Comparison of ENCODE assay signal across 10 mouse cellular contexts in the genomic region with DNA sequence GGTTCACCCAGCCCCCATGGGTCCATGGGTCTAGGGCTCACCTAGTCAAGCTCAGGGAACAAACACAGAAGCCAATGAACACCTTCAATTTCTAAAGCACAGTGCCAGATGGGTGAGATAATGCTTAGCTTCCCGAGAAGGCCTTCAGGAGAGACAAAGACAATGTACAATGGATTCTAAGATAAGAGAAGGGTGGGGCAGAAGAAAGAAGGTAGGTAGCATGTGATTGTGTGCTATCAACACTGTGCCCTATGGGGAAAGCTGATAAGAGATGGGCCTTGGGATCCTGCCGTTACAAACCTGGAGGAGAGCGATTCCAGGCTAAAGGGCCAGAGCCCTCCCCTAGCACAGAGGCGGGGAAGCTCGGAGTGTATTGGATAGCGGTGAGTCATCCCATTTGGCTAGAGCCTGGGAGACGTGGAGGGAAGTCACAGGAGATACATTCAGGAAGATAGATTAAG. TPM values are rescaled to one million over a fixed set of nuclear protein-coding genes. Genes with fewer than 3 reads are reported as not detected.
DNase-seq lines count a peak whose midpoint lies in the region; ATAC-seq lines count a peak whose summit lies in the region.
"Had no signal": no experiment of that assay in that cellular context is flagged by ENCODE, and none has a peak within 500 bp of the region (broad histone marks: within the 10 kb centered on the region; RNA-seq: fewer than 3 reads in every experiment).

No protein-coding gene starts in this region.

- H3K4me2 ChIP-seq in embryonic facial prominence, embryonic 14.5 days (ENCODE audit: low read depth, low read length): no peak overlapping the region
- H3K4me2 ChIP-seq in intestine, embryonic 16.5 days (ENCODE audit: low read depth, low read length): no peak overlapping the region
- H3K4me2 ChIP-seq: limb, embryonic 15.5 days had no signal

- no peak overlapping the region for H3K27ac ChIP-seq in embryonic facial prominence, embryonic 14.5 days (replicated peaks; ENCODE audit: low read depth, low read length)
- no peak overlapping the region for H3K27ac ChIP-seq in embryonic facial prominence, embryonic 10.5 days (replicated peaks)
- H3K27ac ChIP-seq in intestine, embryonic 16.5 days (ENCODE audit: low read length): no peak overlapping the region
- H3K27ac ChIP-seq: heart, adult 2 months; limb, embryonic 15.5 days had no signal

- H3K9me3 ChIP-seq in embryonic facial prominence, embryonic 14.5 days (ENCODE audit: control insufficient read depth, low read length): no peaks in the 10 kb centered on the region
- no peaks in the 10 kb centered on the region for H3K9me3 ChIP-seq in embryonic facial prominence, embryonic 10.5 days
- no peaks in the 10 kb centered on the region for H3K9me3 ChIP-seq in intestine, embryonic 16.5 days (ENCODE audit: control insufficient read depth, low read length)
- H3K9me3 ChIP-seq: limb, embryonic 15.5 days had no signal

- no peaks in the 10 kb centered on the region for H3K27me3 ChIP-seq in embryonic facial prominence, embryonic 14.5 days (replicated peaks; ENCODE audit: control insufficient read depth, insufficient read depth, low read length)
- peaks cover 17% of the 10 kb centered on the region for H3K27me3 ChIP-seq in embryonic facial prominence, embryonic 10.5 days (replicated peaks; ENCODE audit: low read depth, poor library complexity, severe bottlenecking)
- H3K27me3 ChIP-seq in intestine, embryonic 16.5 days (replicated peaks; ENCODE audit: control insufficient read depth, insufficient read depth, low read length): no peaks in the 10 kb centered on the region

- WGBS in embryonic facial prominence, embryonic 14.5 days: 58% methylated on average over 7 of the region's 7 CpGs
- 66% methylated on average over 7 of the region's 7 CpGs for WGBS in embryonic facial prominence, embryonic 10.5 days
- 19% methylated on average over 7 of the region's 7 CpGs for WGBS in intestine, embryonic 16.5 days

- no peaks in the 10 kb centered on the region for H3K36me3 ChIP-seq in embryonic facial prominence, embryonic 14.5 days (ENCODE audit: control insufficient read depth, insufficient read depth, low read length)
- H3K36me3 ChIP-seq in embryonic facial prominence, embryonic 10.5 days (replicated peaks): no peaks in the 10 kb centered on the region
- no peaks in the 10 kb centered on the region for H3K36me3 ChIP-seq in intestine, embryonic 16.5 days (ENCODE audit: control insufficient read depth, insufficient read depth, low read length)
- H3K36me3 ChIP-seq: limb, embryonic 15.5 days had no signal

- H3K4me3 ChIP-seq in embryonic facial prominence, embryonic 14.5 days (ENCODE audit: low read depth, low read length): no peak overlapping the region
- no peak overlapping the region for H3K4me3 ChIP-seq in embryonic facial prominence, embryonic 10.5 days
- H3K4me3 ChIP-seq in intestine, embryonic 16.5 days (ENCODE audit: low read length): no peak overlapping the region
- H3K4me3 ChIP-seq: heart, adult 2 months; limb, embryonic 15.5 days had no signal

- DNase-seq in embryonic facial prominence, embryonic 14.5 days (ENCODE audit: low spot score): peak; percentile 23
- no peak for DNase-seq in embryonic facial prominence, embryonic 10.5 days (ENCODE audit: low spot score)
- peak; percentile 17 for DNase-seq in urinary bladder, postnatal 25 days (ENCODE audit: low spot score)
- DNase-seq in urinary bladder, postnatal 4 days (ENCODE audit: low spot score in 2 of 2): no peak
- no peak for DNase-seq in embryo, embryonic 9.5 days (ENCODE audit: extremely low spot score)
- no peak for DNase-seq in kidney, postnatal 14 days
- no peak for DNase-seq in right cerebral cortex, postnatal 14 days

- no peak overlapping the region for H3K9ac ChIP-seq in embryonic facial prominence, embryonic 14.5 days (ENCODE audit: low read depth, low read length)
- no peak overlapping the region for H3K9ac ChIP-seq in intestine, embryonic 16.5 days (ENCODE audit: low read depth, low read length)
- H3K9ac ChIP-seq: limb, embryonic 15.5 days had no signal

- H3K4me1 ChIP-seq in embryonic facial prominence, embryonic 14.5 days (ENCODE audit: control insufficient read depth, insufficient read depth, low read length): no peaks in the 10 kb centered on the region
- peaks cover 36% of the 10 kb centered on the region for H3K4me1 ChIP-seq in embryonic facial prominence, embryonic 10.5 days
- H3K4me1 ChIP-seq in intestine, embryonic 16.5 days (ENCODE audit: control insufficient read depth, insufficient read depth, low read length): peaks cover 12% of the 10 kb centered on the region

- peak; percentile 67; the same call in 1 of the 2 replicates for ATAC-seq in embryonic facial prominence, embryonic 14.5 days (ENCODE audit: low read depth)
- peak; percentile 93 for ATAC-seq in intestine, embryonic 16.5 days

RNA-seq across cellular contexts. Expression of gene Scube2, which starts 12.7 kb away (rescaled TPM):
- 5.2 and 7.7 TPM in 2 replicates for polyA plus RNA-seq in embryonic facial prominence, embryonic 14.5 days (2014; fragmentation: Nextera tagmentation; extraction: Ambion mirVana)
- 0.77 and 4.1 TPM in 2 replicates for polyA plus RNA-seq in embryonic facial prominence, embryonic 10.5 days (2016; fragmentation: Nextera tagmentation; extraction: Ambion mirVana)
- polyA plus RNA-seq in intestine, embryonic 16.5 days (2015; fragmentation: Nextera tagmentation; extraction: Ambion mirVana): 2.5 and 2.9 TPM in 2 replicates

Comparison
In these comparisons a context has a peak if more than half of its experiments do, and no peak if none do; other contexts are left out.
1. DNase-seq: peak in embryonic facial prominence, embryonic 14.5 days (single experiment) and urinary bladder, postnatal 25 days (single experiment); none in embryonic facial prominence, embryonic 10.5 days (single experiment), urinary bladder, postnatal 4 days (0 of 2), embryo, embryonic 9.5 days (single experiment), kidney, postnatal 14 days (single experiment) and right cerebral cortex, postnatal 14 days (single experiment).